ENCODE assay signal across 26 mouse cellular contexts in the genomic region with DNA sequence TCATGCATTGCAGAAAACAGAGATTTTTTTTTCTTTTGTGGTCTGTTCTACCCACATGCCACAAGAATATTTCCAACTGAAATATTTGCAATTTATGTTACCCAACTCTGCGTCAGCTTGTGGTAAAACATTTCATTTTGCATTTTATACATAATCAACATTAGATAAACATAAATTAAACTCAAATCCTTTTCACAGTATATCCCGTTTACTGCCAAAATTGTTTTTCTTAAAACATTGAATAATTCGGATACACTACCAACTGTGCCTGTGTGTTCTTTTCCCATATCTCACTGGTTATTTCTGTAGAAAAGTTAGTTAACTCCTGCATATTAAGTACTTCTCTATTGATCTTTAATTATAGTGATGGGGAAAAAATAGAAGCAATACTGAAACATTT.
"Had no signal": no experiment of that assay in that cellular context is flagged by ENCODE, and none has a peak within 500 bp of the region (broad histone marks: within the 10 kb centered on the region; RNA-seq: fewer than 3 reads in every experiment).

No protein-coding gene starts in this region.

- H3K9me3 ChIP-seq: embryonic facial prominence, embryonic 10.5 days; embryonic facial prominence, embryonic 12.5 days; embryonic facial prominence, embryonic 13.5 days; embryonic facial prominence, embryonic 15.5 days; forebrain, embryonic 10.5 days; forebrain, embryonic 12.5 days; forebrain, embryonic 13.5 days; heart, embryonic 10.5 days had no signal

- H3K27me3 ChIP-seq: embryonic facial prominence, embryonic 12.5 days; embryonic facial prominence, embryonic 13.5 days; embryonic facial prominence, embryonic 15.5 days; forebrain, embryonic 12.5 days; forebrain, embryonic 13.5 days had no signal

- DNase-seq: cerebellum, adult 8-10 months; cerebellum, adult 9-10 months; cerebellum, adult 9-11 months; cerebellum, postnatal 10 days; cerebellum, postnatal 14 days; cerebellum, postnatal 25 days; cerebellum, postnatal 36 days; embryo, embryonic 11 days; gastrocnemius, adult 2 months; gastrocnemius, postnatal 10 days; gastrocnemius, postnatal 14 days; gastrocnemius, postnatal 25 days; gastrocnemius, postnatal 36 days; heart, adult 11 months; heart, adult 18-20 months; heart, adult 2 months had no signal

- H3K27ac ChIP-seq: embryonic facial prominence, embryonic 10.5 days; embryonic facial prominence, embryonic 12.5 days; embryonic facial prominence, embryonic 13.5 days; embryonic facial prominence, embryonic 15.5 days; forebrain, embryonic 10.5 days; forebrain, embryonic 12.5 days; forebrain, embryonic 13.5 days; gastrocnemius, adult 2 months; heart, adult 2 months; heart, embryonic 10.5 days had no signal

- H3K36me3 ChIP-seq: embryonic facial prominence, embryonic 10.5 days; embryonic facial prominence, embryonic 12.5 days; embryonic facial prominence, embryonic 13.5 days; embryonic facial prominence, embryonic 15.5 days; forebrain, embryonic 10.5 days; forebrain, embryonic 12.5 days; heart, embryonic 10.5 days had no signal

- ATAC-seq: forebrain, embryonic 13.5 days had no signal

- H3K4me2 ChIP-seq: embryonic facial prominence, embryonic 12.5 days; embryonic facial prominence, embryonic 13.5 days; embryonic facial prominence, embryonic 15.5 days; forebrain, embryonic 12.5 days; forebrain, embryonic 13.5 days; heart, embryonic 11.5 days had no signal

- H3K4me3 ChIP-seq: embryonic facial prominence, embryonic 10.5 days; embryonic facial prominence, embryonic 12.5 days; embryonic facial prominence, embryonic 13.5 days; embryonic facial prominence, embryonic 15.5 days; erythroblast, embryonic 14.5 days; forebrain, embryonic 10.5 days; forebrain, embryonic 12.5 days; forebrain, embryonic 13.5 days; gastrocnemius, adult 2 months; heart, adult 2 months; heart, embryonic 10.5 days had no signal

- H3K9ac ChIP-seq: embryonic facial prominence, embryonic 12.5 days; embryonic facial prominence, embryonic 13.5 days; embryonic facial prominence, embryonic 15.5 days; forebrain, embryonic 12.5 days; forebrain, embryonic 13.5 days had no signal

- H3K4me1 ChIP-seq: embryonic facial prominence, embryonic 10.5 days; embryonic facial prominence, embryonic 12.5 days; embryonic facial prominence, embryonic 13.5 days; embryonic facial prominence, embryonic 15.5 days; forebrain, embryonic 12.5 days; heart, embryonic 10.5 days had no signal
